Mouse (Mus musculus): ENCODE results near the gene Arhgap23. TPM values are rescaled to one million over a fixed set of nuclear protein-coding genes. Genes with fewer than 3 reads are reported as not detected.

Arhgap23 gene
- 0.30 to 0.51 TPM (median 0.43 TPM) in 4 replicates for total RNA-seq (2023; ENCODE audit: inconsistent age)

GRCm38 (mm10) chr11:97415330-97415711 lies at the start of gene Arhgap23:
Gene Arhgap23 (plus strand): TSS chr11:97415533.

GRCm38 (mm10) chr11:97499865-97500719 lies 84.8 kb downstream of the Arhgap23 start, which contains the start of gene 4933428G20Rik:
Gene 4933428G20Rik (minus strand): TSS chr11:97500340.

Other genes starting within 250 kb of the Arhgap23 start
- 136 to 148 TPM (median 143 TPM) in 4 replicates for gene Kpnb1, start 227.7 kb upstream of the Arhgap23 start, total RNA-seq (2023; ENCODE audit: inconsistent age)
- gene Npepps, start 134.9 kb upstream of the Arhgap23 start, total RNA-seq (2023; ENCODE audit: inconsistent age), result 57.4 to 66.8 TPM (median 64.3 TPM) in 4 replicates
- gene Mrpl45, start 99.8 kb upstream of the Arhgap23 start, total RNA-seq (2023; ENCODE audit: inconsistent age), result 16.9 to 21.1 TPM (median 20.3 TPM) in 4 replicates
- 0.16 TPM in 1 of 4 replicates, not detected in the others for gene Gpr179, start 63.5 kb upstream of the Arhgap23 start, total RNA-seq (2023; ENCODE audit: inconsistent age)
- 20.2 to 25.4 TPM (median 21.1 TPM) in 4 replicates for gene Socs7, start 53.0 kb upstream of the Arhgap23 start, total RNA-seq (2023; ENCODE audit: inconsistent age)
- not detected in 4 replicates for gene 4933428G20Rik, start 84.8 kb downstream of the Arhgap23 start, total RNA-seq (2023; ENCODE audit: inconsistent age)
- gene Srcin1, start 160.7 kb downstream of the Arhgap23 start, total RNA-seq (2023; ENCODE audit: inconsistent age), result 0.10 to 0.18 TPM (median 0.12 TPM) in 3 of 4 replicates, not detected in the other
- 3.9 to 5.4 TPM (median 4.9 TPM) in 4 replicates for gene Epop, start 214.2 kb downstream of the Arhgap23 start, total RNA-seq (2023; ENCODE audit: inconsistent age)
- gene Mllt6, start 247.9 kb downstream of the Arhgap23 start, total RNA-seq (2023; ENCODE audit: inconsistent age), result 167 to 179 TPM (median 171 TPM) in 4 replicates